Mouse (Mus musculus): ENCODE measurements around the gene Ednrb.
"Not testable (repeated sequence)": the region's sequence is repeated elsewhere in the genome, so short reads cannot be mapped to it uniquely, and the experiment has no call there.

Ednrb gene

GRCm38 (mm10) chr14:103822590-103822989 is 21.6 kb downstream of the Ednrb start:
- in situ Hi-C loops (cut with MboI, MseI): no loop called here

- in situ Hi-C loops (cut with MboI, MseI): no loop called here
These were observed 27.4 kb downstream of the Ednrb start for GRCm38 (mm10) chr14:103816637-103817308.

GRCm38 (mm10) chr14:103815542-103815941 is 28.7 kb downstream of the Ednrb start:
- in situ Hi-C loops (cut with MboI, MseI): no loop called here

GRCm38 (mm10) chr14:103814015-103814691 is 30.0 kb downstream of the Ednrb start:
- in situ Hi-C loops (cut with MboI, MseI): no loop called here

- in situ Hi-C loops (cut with MboI, MseI): no loop called here
These were observed 31.0 kb downstream of the Ednrb start for GRCm38 (mm10) chr14:103813246-103813645.

- in situ Hi-C loops (cut with MboI, MseI): no loop called here
These were observed 32.9 kb downstream of the Ednrb start for GRCm38 (mm10) chr14:103811291-103811690.

GRCm38 (mm10) chr14:103803907-103804659 is 40.1 kb downstream of the Ednrb start:
- in situ Hi-C loops (cut with MboI, MseI): no loop called here

- in situ Hi-C loops (cut with MboI, MseI): no loop called here
These were observed 47.1 kb downstream of the Ednrb start for GRCm38 (mm10) chr14:103797123-103797522.

- in situ Hi-C loops (cut with MboI, MseI): no loop called here
These were observed 48.6 kb downstream of the Ednrb start for GRCm38 (mm10) chr14:103795591-103795990.

- in situ Hi-C loops (cut with MboI, MseI): no loop called here
These were observed 50.8 kb downstream of the Ednrb start for GRCm38 (mm10) chr14:103793409-103793808.

GRCm38 (mm10) chr14:103792726-103793125 is 51.5 kb downstream of the Ednrb start:
- in situ Hi-C loops (cut with MboI, MseI): no loop called here

- in situ Hi-C loops (cut with MboI, MseI): no loop called here
These were observed 56.7 kb downstream of the Ednrb start for GRCm38 (mm10) chr14:103787547-103787946.

- in situ Hi-C loops (cut with MboI, MseI): no loop called here
These were observed 58.9 kb downstream of the Ednrb start for GRCm38 (mm10) chr14:103785096-103785965.

GRCm38 (mm10) chr14:103780336-103780735 is 63.9 kb downstream of the Ednrb start:
- in situ Hi-C loops (cut with MboI, MseI): not testable (repeated sequence)

- in situ Hi-C loops (cut with MboI, MseI): no loop called here
These were observed 64.9 kb downstream of the Ednrb start for GRCm38 (mm10) chr14:103779276-103779675.

- in situ Hi-C loops (cut with MboI, MseI): no loop called here
These were observed 65.6 kb downstream of the Ednrb start for GRCm38 (mm10) chr14:103778533-103779151.

- in situ Hi-C loops (cut with MboI, MseI): no loop called here
These were observed 66.2 kb downstream of the Ednrb start for GRCm38 (mm10) chr14:103778009-103778431.

- in situ Hi-C loops (cut with MboI, MseI): no loop called here
These were observed 66.8 kb downstream of the Ednrb start for GRCm38 (mm10) chr14:103777386-103777785.

GRCm38 (mm10) chr14:103769319-103770245 is 74.6 kb downstream of the Ednrb start:
- in situ Hi-C loops (cut with MboI, MseI): no loop called here

- in situ Hi-C loops (cut with MboI, MseI): no loop called here
These were observed 76.7 kb downstream of the Ednrb start for GRCm38 (mm10) chr14:103767488-103767887.

All from regulatory T cell (primary cell).